Mouse (Mus musculus): ENCODE measurements around the gene Skint10.

The Skint10 gene

GRCm38 (mm10) chr4:112774766-112775165, at the start of gene Skint10:
Gene Skint10, minus strand, starts transcription at chr4:112774866.
- no peak for DNase-seq

- DNase-seq, result no peak
These were observed 16.0 kb upstream of the Skint10 start for GRCm38 (mm10) chr4:112790646-112791045.
